Mouse (Mus musculus) neural tube, embryonic 11.5 days (tissue): ENCODE data around the gene Ankfn1. TPM values are rescaled to one million over a fixed set of nuclear protein-coding genes. Genes with fewer than 3 reads are reported as not detected.

Experiments used
- ATAC-seq: fragments of 200-750 bp; cut with Nextera tagmentation; 2 replicates; pipeline ENCODE4 v1.8.0; 2017; ENCODE audit warnings: moderate number of reproducible peaks, mild to moderate bottlenecking, moderate TSS enrichment, moderate library complexity; ENCODE audit not compliant: insufficient read depth, low FRiP score, low TSS enrichment
- DNase-seq: peaks from one replicate; pipeline ENCODE4 v3.0.0-alpha.2; 2015; ENCODE audit warnings: low spot score
- H3K27ac ChIP-seq: fragments of 300-500 bp; sonication (generic); 2 replicates; pipeline ENCODE4 v1.5.1; 2014; ENCODE audit warnings: low read depth, mild to moderate bottlenecking, low read length
- H3K27me3 ChIP-seq: fragments of 300-500 bp; sonication (generic); 2 replicates; pipeline ENCODE4 v1.6.1; 2014; ENCODE audit warnings: mild to moderate bottlenecking, low read length, mixed read lengths; ENCODE audit not compliant: control insufficient read depth, insufficient read depth
- H3K36me3 ChIP-seq: fragments of 300-500 bp; sonication (generic); 2 replicates; pipeline ENCODE4 v1.6.1; 2014; ENCODE audit warnings: mild to moderate bottlenecking, low read length, moderate library complexity, mixed read lengths; ENCODE audit not compliant: control insufficient read depth, insufficient read depth
- H3K4me1 ChIP-seq: fragments of 300-500 bp; sonication (generic); 2 replicates; pipeline ENCODE4 v1.6.1; 2014; ENCODE audit warnings: low read length, mixed read lengths; ENCODE audit not compliant: control insufficient read depth, insufficient read depth
- H3K4me2 ChIP-seq: fragments of 300-500 bp; sonication (generic); 2 replicates; pipeline ENCODE4 v1.6.1; 2014; ENCODE audit warnings: low read depth, mild to moderate bottlenecking, moderate library complexity
- H3K4me3 ChIP-seq: fragments of 300-500 bp; sonication (generic); 2 replicates; pipeline ENCODE4 v1.5.1; 2014; ENCODE audit warnings: low read depth, low read length
- H3K9ac ChIP-seq: fragments of 300-500 bp; sonication (generic); 2 replicates; pipeline ENCODE4 v1.6.1; 2014; ENCODE audit warnings: mild to moderate bottlenecking, low read length
- H3K9me3 ChIP-seq: fragments of 300-500 bp; sonication (generic); 2 replicates; pipeline ENCODE4 v1.6.1; 2016; ENCODE audit warnings: low read length; ENCODE audit not compliant: control insufficient read depth
- WGBS: fragments of 180-500 bp; shearing (Covaris S2); extraction: QIAGEN DNeasy Blood & Tissue Kit; methylation state at CpG from one replicate; pipeline ENCODE4 v1.1.7; 2014; 5-methylcytosine and 5-hydroxymethylcytosine counted together
- polyA plus RNA-seq: library from polyadenylated mRNA; unstranded; fragments of >200 nt; fragmentation: Nextera tagmentation; extraction: Ambion mirVana; gene quantifications from 2 replicates; pipeline ENCODE4 v1.2.1, GENCODE M21; 2014

The Ankfn1 gene
- polyA plus RNA-seq, 1 experiment from 2014 or later: 0.62 TPM

DNA sequence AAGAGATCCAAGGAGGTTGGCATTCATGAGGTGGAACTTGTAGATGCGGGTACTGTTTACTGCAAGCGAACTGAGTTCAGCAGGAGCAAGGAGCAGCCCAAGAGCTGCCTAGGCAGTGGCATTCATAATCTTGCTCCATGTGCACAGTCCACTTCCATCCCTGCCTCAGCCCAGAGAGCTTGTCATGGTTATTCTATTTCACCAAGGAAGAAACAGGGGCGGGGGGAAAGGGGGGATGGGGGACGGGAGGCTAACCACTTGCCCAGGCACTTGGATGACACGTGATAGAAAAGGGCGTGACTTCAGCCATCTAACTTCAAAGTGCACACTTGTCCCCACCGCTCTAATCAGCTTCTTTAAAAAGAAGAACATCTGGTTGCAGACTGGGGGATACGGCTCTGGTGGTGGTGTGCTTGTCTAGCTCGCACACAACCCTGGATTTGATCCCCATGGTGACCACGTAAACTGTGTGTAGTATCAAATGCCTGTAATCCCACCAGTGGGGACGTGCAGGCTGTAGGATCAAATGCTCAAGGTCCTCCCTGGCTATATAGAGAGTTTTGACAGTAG lies 203.1 kb downstream of the Ankfn1 start:
- no peaks in the 10 kb centered on the region for H3K27me3 ChIP-seq
- no peaks in the 10 kb centered on the region for H3K9me3 ChIP-seq
- WGBS: 69% methylated on average over 11 of the region's 11 CpGs
- no peaks in the 10 kb centered on the region for H3K4me1 ChIP-seq
- H3K27ac ChIP-seq: no peak overlapping the region
- H3K9ac ChIP-seq: no peak overlapping the region
- H3K4me2 ChIP-seq: no peak overlapping the region
- DNase-seq (no peak), ATAC-seq (no peak)
- H3K4me3 ChIP-seq: no peak overlapping the region
- no peaks in the 10 kb centered on the region for H3K36me3 ChIP-seq

DNA sequence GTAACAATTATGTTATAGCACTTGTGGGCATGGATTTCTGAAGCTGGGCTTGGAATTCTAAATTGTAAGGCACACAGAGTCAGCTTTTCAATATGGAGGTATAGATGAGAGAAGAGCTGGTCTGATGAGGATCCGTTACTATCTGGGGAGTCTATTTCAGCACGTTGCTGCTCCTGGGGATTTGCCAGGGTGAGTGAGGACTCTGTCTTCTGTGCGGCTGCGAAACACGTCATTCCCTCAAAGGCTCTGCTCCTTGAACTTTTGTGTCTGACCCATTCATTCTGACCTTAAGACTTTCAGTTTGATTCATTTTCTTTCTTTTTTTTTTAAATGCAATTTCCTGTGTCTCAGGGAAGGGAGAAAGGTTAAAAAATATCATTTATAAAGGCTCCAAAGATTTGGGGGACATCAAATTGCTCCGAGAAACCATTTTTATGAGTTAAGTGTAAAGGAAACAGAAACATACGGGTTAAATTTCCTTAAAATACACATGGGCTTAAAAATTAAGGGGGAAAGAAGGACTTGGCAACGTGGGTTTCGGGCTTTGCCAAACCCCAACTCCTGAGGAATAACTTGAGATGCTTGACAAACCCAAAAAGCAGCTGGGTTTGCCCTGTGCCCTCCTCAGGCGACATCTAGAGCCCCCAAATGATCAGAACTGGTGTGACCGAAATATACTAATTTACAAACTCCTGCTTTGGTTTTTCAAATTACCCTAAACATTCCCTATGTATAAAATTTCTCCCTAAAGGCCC lies 207.9 kb downstream of the Ankfn1 start:
- Histone ChIP-seq H3K4me1 (no peaks in the 10 kb centered on the region), H3K27ac (no peak overlapping the region), H3K4me3 (no peak overlapping the region), H3K9me3 (no peaks in the 10 kb centered on the region), H3K36me3 (no peaks in the 10 kb centered on the region), H3K27me3 (no peaks in the 10 kb centered on the region), H3K9ac (no peak overlapping the region), H3K4me2 (no peak overlapping the region)
- ATAC-seq (no peak), DNase-seq (no peak)
- WGBS: 75% methylated on average over 11 of the region's 11 CpGs

DNA sequence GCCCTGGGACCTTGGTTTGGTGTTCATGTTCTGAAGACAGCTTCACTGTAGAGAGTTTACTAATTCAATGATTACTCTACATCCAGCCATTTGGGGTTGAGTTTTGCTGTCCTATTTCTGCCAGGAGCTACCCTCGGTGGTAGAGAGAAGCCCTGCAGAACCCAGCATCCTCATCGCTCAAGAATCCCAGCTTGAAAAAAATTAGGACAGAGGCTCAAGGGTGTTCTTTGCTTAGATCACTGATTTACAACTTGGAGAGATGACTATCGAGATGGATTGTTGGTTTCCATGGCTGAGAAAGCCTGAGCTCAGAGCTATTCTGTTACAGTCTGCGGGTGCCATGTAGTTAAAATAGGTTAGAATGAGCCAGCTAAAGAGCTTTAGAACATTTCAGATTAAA lies 209.2 kb downstream of the Ankfn1 start:
- Histone ChIP-seq H3K9me3 (no peaks in the 10 kb centered on the region), H3K27me3 (no peaks in the 10 kb centered on the region), H3K4me3 (no peak overlapping the region), H3K27ac (no peak overlapping the region), H3K4me1 (no peaks in the 10 kb centered on the region), H3K36me3 (no peaks in the 10 kb centered on the region), H3K4me2 (no peak overlapping the region), H3K9ac (no peak overlapping the region)
- WGBS: 92% methylated on average over 4 of the region's 4 CpGs
- ATAC-seq (no peak), DNase-seq (no peak)

DNA sequence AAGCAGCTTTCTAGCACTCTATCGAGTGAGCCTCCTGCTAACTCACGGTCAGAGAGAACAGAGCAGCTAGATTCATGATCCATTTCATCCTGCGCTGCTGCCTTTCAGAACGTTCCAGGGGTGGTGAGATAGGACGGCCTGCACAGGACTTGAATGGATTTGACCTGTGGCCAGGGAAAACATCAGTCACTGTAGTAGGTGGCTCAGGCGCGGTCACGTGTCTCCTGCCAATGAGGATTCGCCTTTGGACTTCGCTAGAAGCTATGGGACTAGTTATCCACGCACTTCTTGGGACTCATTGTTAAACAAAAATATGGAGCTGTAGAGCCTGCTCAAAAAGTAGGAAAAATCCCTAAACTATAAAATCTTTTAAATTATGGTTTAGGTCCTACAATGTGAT lies 226.0 kb downstream of the Ankfn1 start:
- ATAC-seq: no peak
- Histone ChIP-seq H3K9ac (no peak overlapping the region), H3K27me3 (no peaks in the 10 kb centered on the region), H3K4me2 (no peak overlapping the region), H3K36me3 (no peaks in the 10 kb centered on the region), H3K27ac (no peak overlapping the region), H3K9me3 (no peaks in the 10 kb centered on the region), H3K4me3 (no peak overlapping the region), H3K4me1 (no peaks in the 10 kb centered on the region)
- DNase-seq: no peak
- 88% methylated on average over 11 of the region's 11 CpGs for WGBS

DNA sequence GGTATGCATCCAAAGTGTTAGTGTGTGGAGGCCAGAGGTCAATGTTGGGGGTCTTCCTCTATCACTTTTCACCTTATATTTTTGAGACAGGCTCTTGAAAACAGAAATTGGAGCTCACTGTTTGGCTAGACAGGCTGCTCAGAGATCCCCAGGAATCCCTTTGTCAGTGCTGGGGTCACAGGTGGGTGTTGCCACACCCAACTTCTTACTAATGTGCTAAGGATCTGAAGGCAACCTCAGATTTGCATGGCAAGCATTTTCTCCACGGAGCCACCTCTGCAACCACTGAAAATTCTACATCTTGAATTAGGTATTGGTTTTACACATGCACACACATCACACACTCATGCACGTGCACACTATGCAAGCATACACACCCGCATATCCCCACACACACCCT lies 226.5 kb downstream of the Ankfn1 start:
- H3K4me2 ChIP-seq: no peak overlapping the region
- no peaks in the 10 kb centered on the region for H3K36me3 ChIP-seq
- DNase-seq: no peak
- no peaks in the 10 kb centered on the region for H3K9me3 ChIP-seq
- H3K4me3 ChIP-seq: no peak overlapping the region
- WGBS: 82% methylated on average over 3 of the region's 3 CpGs
- no peaks in the 10 kb centered on the region for H3K4me1 ChIP-seq
- no peaks in the 10 kb centered on the region for H3K27me3 ChIP-seq
- no peak overlapping the region for H3K9ac ChIP-seq
- no peak for ATAC-seq
- H3K27ac ChIP-seq: no peak overlapping the region

DNA sequence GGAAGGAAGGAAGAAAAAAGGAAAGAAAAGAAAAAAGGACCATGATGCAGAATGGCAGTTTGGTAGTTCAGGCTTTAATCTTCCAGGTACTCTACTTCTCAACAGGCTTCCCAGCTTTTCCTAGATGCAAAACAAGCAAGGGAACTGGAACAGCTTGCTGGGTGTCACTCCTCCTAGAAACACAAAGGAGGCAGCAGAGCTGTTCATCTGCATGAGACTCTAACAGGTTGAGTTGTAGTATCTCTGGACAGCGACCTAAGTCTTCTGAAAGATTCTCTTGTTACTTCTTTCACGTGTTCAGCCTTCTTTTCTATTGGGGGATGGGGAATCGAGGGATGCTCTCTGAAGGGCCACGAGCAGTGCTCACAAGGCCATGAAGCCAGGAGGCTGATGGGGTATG lies 228.7 kb downstream of the Ankfn1 start:
- Histone ChIP-seq H3K4me1 (no peaks in the 10 kb centered on the region), H3K4me2 (no peak overlapping the region), H3K27me3 (no peaks in the 10 kb centered on the region), H3K27ac (no peak overlapping the region), H3K4me3 (no peak overlapping the region), H3K9me3 (no peaks in the 10 kb centered on the region), H3K36me3 (no peaks in the 10 kb centered on the region), H3K9ac (no peak overlapping the region)
- 60% methylated on average over 4 of the region's 4 CpGs for WGBS
- ATAC-seq (no peak), DNase-seq (no peak)

DNA sequence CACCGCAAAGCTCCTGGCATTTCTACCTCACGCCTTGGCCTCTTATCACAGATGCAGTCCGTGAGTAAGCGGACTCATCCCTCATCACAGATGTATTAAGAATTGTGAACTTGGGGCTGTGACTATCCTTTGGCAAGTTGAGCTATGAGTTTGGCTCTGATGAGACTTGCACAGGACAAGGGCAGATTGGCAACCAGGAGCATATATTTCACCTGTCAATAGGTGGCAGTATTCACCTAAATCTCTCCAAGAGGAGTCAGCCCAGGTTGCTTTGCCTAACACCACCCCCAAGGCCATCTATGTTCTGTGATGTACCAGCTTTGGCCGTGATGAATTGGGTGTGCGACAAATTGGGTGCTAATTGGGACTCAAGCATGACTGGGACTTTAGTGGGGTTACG lies 231.3 kb downstream of the Ankfn1 start:
- WGBS: 36% methylated on average over 7 of the region's 7 CpGs
- no peak overlapping the region for H3K4me2 ChIP-seq
- DNase-seq: peak; percentile 53
- no peaks in the 10 kb centered on the region for H3K4me1 ChIP-seq
- no peaks in the 10 kb centered on the region for H3K36me3 ChIP-seq
- no peak overlapping the region for H3K4me3 ChIP-seq
- no peaks in the 10 kb centered on the region for H3K27me3 ChIP-seq
- ATAC-seq: peak; percentile 61; the same call in 1 of the 2 replicates
- H3K9ac ChIP-seq: no peak overlapping the region
- H3K27ac ChIP-seq: no peak overlapping the region
- no peaks in the 10 kb centered on the region for H3K9me3 ChIP-seq

DNA sequence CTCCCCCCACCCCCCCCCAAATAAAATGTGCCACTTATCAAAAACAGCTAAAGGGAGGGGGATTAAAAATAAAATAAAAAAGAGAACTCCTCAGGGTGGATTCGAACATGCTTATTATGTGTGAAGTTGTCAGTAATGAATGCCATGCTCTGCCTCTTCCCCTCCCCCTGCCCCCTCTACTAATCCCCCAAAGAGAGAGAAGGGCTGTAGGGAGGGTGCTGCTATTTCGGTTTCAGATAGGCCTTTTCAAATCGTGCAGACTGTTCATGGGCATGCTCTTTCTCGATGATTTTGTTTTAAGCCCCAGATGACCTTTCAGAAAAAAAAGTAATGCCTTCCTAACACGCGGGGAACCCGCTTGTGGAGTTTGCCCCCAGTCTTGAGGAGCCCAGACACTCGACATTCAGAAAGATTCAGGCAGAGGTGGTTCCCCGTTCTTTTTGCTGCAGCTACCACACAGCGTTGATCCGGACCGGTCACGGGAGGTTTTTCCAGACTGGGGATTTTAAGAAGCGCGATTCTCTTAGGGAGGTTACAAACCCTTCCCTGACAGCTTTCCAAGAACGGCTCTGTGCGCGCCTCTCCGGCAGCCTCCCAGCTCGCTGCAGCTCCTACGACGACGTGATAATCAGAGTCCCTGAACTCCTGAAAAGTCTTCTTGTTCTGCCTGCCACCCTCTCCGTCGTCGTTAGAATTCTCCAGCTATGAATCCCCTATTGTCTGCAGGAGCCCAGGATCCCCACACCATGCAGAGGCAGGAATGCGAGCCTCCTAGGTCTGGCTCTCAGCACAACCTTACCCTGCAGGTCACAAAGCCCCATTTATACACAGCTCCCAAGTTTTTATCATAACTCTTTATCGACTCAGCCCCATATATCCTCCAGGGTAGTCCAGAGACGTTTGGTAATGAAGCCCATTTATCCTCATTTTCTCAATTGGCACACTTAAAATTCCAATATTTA lies 232.3 kb downstream of the Ankfn1 start:
- Histone ChIP-seq H3K4me2 (peak overlapping the region; percentile 15), H3K9ac (peak overlapping the region; percentile 32), H3K27ac (no peak overlapping the region), H3K36me3 (no peaks in the 10 kb centered on the region), H3K27me3 (no peaks in the 10 kb centered on the region), H3K4me3 (no peak overlapping the region), H3K4me1 (no peaks in the 10 kb centered on the region), H3K9me3 (no peaks in the 10 kb centered on the region)
- no peak for ATAC-seq
- WGBS: 6% methylated on average over 29 of the region's 29 CpGs
- peak; percentile 52 for DNase-seq
